Mouse (Mus musculus) ES-Bruce4 (cell line): ENCODE measurements around the gene Hs2st1.

Source experiments
- CTCF ChIP-seq: IDR thresholded peaks from one replicate; pipeline ENCODE4 v1.8.1; 2011; ENCODE audit warnings: low read depth, low read length
- EP300 ChIP-seq: IDR thresholded peaks from 2 replicates; pipeline ENCODE4 v1.6.1; 2011; ENCODE audit warnings: low read depth, low read length; ENCODE audit not compliant: insufficient read depth
- POLR2A ChIP-seq: IDR thresholded peaks from one replicate; pipeline ENCODE4 v1.8.1; 2011; ENCODE audit warnings: low read length; ENCODE audit not compliant: insufficient read depth

DNA sequence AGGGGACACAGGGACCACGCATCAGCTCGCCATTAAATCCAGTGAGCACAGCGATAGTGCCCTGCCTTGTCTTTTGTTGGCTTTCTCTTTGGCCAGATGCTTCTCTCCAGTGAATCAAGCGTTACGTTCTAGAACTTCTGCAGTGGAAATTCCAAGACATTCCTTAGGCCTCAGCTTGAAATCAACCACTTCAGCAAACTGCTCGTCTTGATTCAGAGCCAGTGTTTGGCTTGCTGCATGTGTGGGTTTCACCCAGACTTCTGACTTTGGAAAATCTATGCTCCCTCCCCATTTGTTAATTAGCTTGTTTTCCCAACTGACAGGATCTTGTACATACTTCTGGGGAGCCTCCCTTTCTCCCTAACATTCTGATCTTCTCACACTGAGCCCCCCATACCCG is 16.8 kb upstream of the Hs2st1 start:
- no peak for TF ChIP-seq POLR2A
- no peak for TF ChIP-seq CTCF
- no peak for TF ChIP-seq EP300
